Mouse (Mus musculus) forebrain, embryonic 11.5 days (tissue): ENCODE data around the gene Smpdl3b. TPM values are rescaled to one million over a fixed set of nuclear protein-coding genes. Genes with fewer than 3 reads are reported as not detected.
"Not testable (repeated sequence)": the region's sequence is repeated elsewhere in the genome, so short reads cannot be mapped to it uniquely, and the experiment has no call there.

ENCODE experiments used
- ATAC-seq: fragments of 200-750 bp; cut with Nextera tagmentation; replicated peaks from 2 replicates; pipeline ENCODE4 v1.8.0; 2017; ENCODE audit warnings: moderate TSS enrichment; ENCODE audit not compliant: low FRiP score
- DNase-seq: peaks from one replicate; pipeline ENCODE4 v3.0.0-alpha.2; 2017; ENCODE audit warnings: low spot score
- H3K27ac ChIP-seq: fragments of 300-500 bp; sonication (generic); 2 replicates; pipeline ENCODE4 v1.5.1; 2014; ENCODE audit warnings: low read depth, low read length
- H3K27me3 ChIP-seq: fragments of 300-500 bp; sonication (generic); 2 replicates; pipeline ENCODE4 v1.6.1; 2014; ENCODE audit warnings: mild to moderate bottlenecking, low read length, mixed read lengths; ENCODE audit not compliant: control insufficient read depth, insufficient read depth
- H3K36me3 ChIP-seq: fragments of 300-500 bp; sonication (generic); 2 replicates; pipeline ENCODE4 v1.6.1; 2014; ENCODE audit warnings: mild to moderate bottlenecking, low read length, moderate library complexity, mixed read lengths; ENCODE audit not compliant: control insufficient read depth, insufficient read depth
- H3K4me1 ChIP-seq: fragments of 300-500 bp; sonication (generic); replicated peaks from 2 replicates; pipeline ENCODE4 v1.6.1; 2014; ENCODE audit warnings: low read length, mixed read lengths; ENCODE audit not compliant: control insufficient read depth, insufficient read depth
- H3K4me2 ChIP-seq: fragments of 300-500 bp; sonication (generic); 2 replicates; pipeline ENCODE4 v1.6.1; 2014; ENCODE audit warnings: low read depth, mild to moderate bottlenecking, low read length, moderate library complexity, mixed read lengths; ENCODE audit not compliant: severe bottlenecking
- H3K4me3 ChIP-seq: fragments of 300-500 bp; sonication (generic); 2 replicates; pipeline ENCODE4 v1.5.1; 2014; ENCODE audit warnings: low read depth, low read length
- H3K9ac ChIP-seq: fragments of 300-500 bp; sonication (generic); 2 replicates; pipeline ENCODE4 v1.6.1; 2014; ENCODE audit warnings: low read length
- H3K9me3 ChIP-seq: fragments of 300-500 bp; sonication (generic); 2 replicates; pipeline ENCODE4 v1.6.1; 2016; ENCODE audit warnings: low read length, mixed read lengths; ENCODE audit not compliant: control insufficient read depth
- WGBS: fragments of 180-500 bp; shearing (Covaris S2); extraction: QIAGEN DNeasy Blood & Tissue Kit; methylation state at CpG from one replicate; pipeline ENCODE4 v1.1.7; 2014; 5-methylcytosine and 5-hydroxymethylcytosine counted together
- polyA plus RNA-seq: library from polyadenylated mRNA; unstranded; fragments of >200 nt; fragmentation: Nextera tagmentation; extraction: Ambion mirVana; gene quantifications from 2 replicates; pipeline ENCODE4 v1.2.1, GENCODE M21; 2014

Gene Smpdl3b
- polyA plus RNA-seq, 1 experiment from 2014 or later, result 4.6 TPM

GRCm38 (mm10) chr4:132748778-132749177 is 8.3 kb downstream of the Smpdl3b start:
- no peaks in the 10 kb centered on the region for H3K4me1 ChIP-seq
- no peak overlapping the region for H3K9ac ChIP-seq
- no peak overlapping the region for H3K4me2 ChIP-seq
- WGBS, result 93% methylated on average over 4 of the region's 4 CpGs
- ATAC-seq (no peak), DNase-seq (no peak)
- H3K27me3 ChIP-seq, result no peaks in the 10 kb centered on the region
- no peak overlapping the region for H3K4me3 ChIP-seq
- no peak overlapping the region for H3K27ac ChIP-seq
- H3K9me3 ChIP-seq, result no peaks in the 10 kb centered on the region
- no peaks in the 10 kb centered on the region for H3K36me3 ChIP-seq

GRCm38 (mm10) chr4:132747664-132748259 is 9.3 kb downstream of the Smpdl3b start:
- H3K4me1 ChIP-seq, result no peaks in the 10 kb centered on the region
- no peaks in the 10 kb centered on the region for H3K36me3 ChIP-seq
- H3K4me3 ChIP-seq, result no peak overlapping the region
- H3K9me3 ChIP-seq, result no peaks in the 10 kb centered on the region
- ATAC-seq (no peak), DNase-seq (no peak)
- H3K9ac ChIP-seq, result no peak overlapping the region
- H3K27me3 ChIP-seq, result no peaks in the 10 kb centered on the region
- H3K4me2 ChIP-seq, result no peak overlapping the region
- no peak overlapping the region for H3K27ac ChIP-seq
- WGBS, result 78% methylated on average over 9 of the region's 9 CpGs

- Histone ChIP-seq H3K4me1 (no peaks in the 10 kb centered on the region), H3K9me3 (no peaks in the 10 kb centered on the region), H3K4me3 (no peak overlapping the region), H3K27ac (no peak overlapping the region), H3K9ac (no peak overlapping the region), H3K27me3 (no peaks in the 10 kb centered on the region), H3K36me3 (no peaks in the 10 kb centered on the region), H3K4me2 (no peak overlapping the region)
- ATAC-seq, result no peak
- no peak for DNase-seq
- 83% methylated on average over 9 of the region's 9 CpGs for WGBS
Measured at GRCm38 (mm10) chr4:132746911-132747517, 10.0 kb downstream of the Smpdl3b start.

GRCm38 (mm10) chr4:132743992-132744911 is 12.8 kb downstream of the Smpdl3b start:
- Histone ChIP-seq H3K36me3 (no peaks in the 10 kb centered on the region), H3K4me3 (no peak overlapping the region), H3K4me1 (no peaks in the 10 kb centered on the region), H3K27me3 (no peaks in the 10 kb centered on the region), H3K27ac (no peak overlapping the region), H3K9ac (no peak overlapping the region), H3K4me2 (no peak overlapping the region), H3K9me3 (no peaks in the 10 kb centered on the region)
- DNase-seq, result no peak
- no peak for ATAC-seq
- 89% methylated on average over 11 of the region's 11 CpGs for WGBS

- Histone ChIP-seq H3K27me3 (no peaks in the 10 kb centered on the region), H3K27ac (no peak overlapping the region), H3K4me3 (no peak overlapping the region), H3K9me3 (no peaks in the 10 kb centered on the region), H3K36me3 (no peaks in the 10 kb centered on the region), H3K9ac (no peak overlapping the region), H3K4me1 (no peaks in the 10 kb centered on the region), H3K4me2 (no peak overlapping the region)
- no peak for ATAC-seq
- 93% methylated on average over 7 of the region's 7 CpGs for WGBS
- DNase-seq, result no peak
Measured at GRCm38 (mm10) chr4:132741491-132741890, 15.6 kb downstream of the Smpdl3b start.

GRCm38 (mm10) chr4:132737154-132737553 is 19.9 kb downstream of the Smpdl3b start:
- not testable (repeated sequence) for H3K4me3 ChIP-seq, H3K4me2 ChIP-seq, H3K9me3 ChIP-seq, H3K4me1 ChIP-seq, H3K27ac ChIP-seq, DNase-seq, H3K36me3 ChIP-seq, H3K27me3 ChIP-seq, ATAC-seq, H3K9ac ChIP-seq
- 92% methylated on average over 9 of the region's 9 CpGs for WGBS

- Histone ChIP-seq H3K4me2 (no peak overlapping the region), H3K27ac (no peak overlapping the region), H3K9me3 (no peaks in the 10 kb centered on the region), H3K4me3 (no peak overlapping the region), H3K4me1 (no peaks in the 10 kb centered on the region), H3K36me3 (no peaks in the 10 kb centered on the region), H3K9ac (no peak overlapping the region), H3K27me3 (no peaks in the 10 kb centered on the region)
- no peak for ATAC-seq
- no peak for DNase-seq
- WGBS, result 86% methylated on average over 3 of the region's 3 CpGs
Measured at GRCm38 (mm10) chr4:132735894-132736293, 21.2 kb downstream of the Smpdl3b start.

- H3K4me3 ChIP-seq, result no peak overlapping the region
- H3K27me3 ChIP-seq, result no peaks in the 10 kb centered on the region
- no peaks in the 10 kb centered on the region for H3K36me3 ChIP-seq
- no peak overlapping the region for H3K9ac ChIP-seq
- H3K4me2 ChIP-seq, result no peak overlapping the region
- no peak for DNase-seq
- no peak overlapping the region for H3K27ac ChIP-seq
- no peaks in the 10 kb centered on the region for H3K4me1 ChIP-seq
- no peaks in the 10 kb centered on the region for H3K9me3 ChIP-seq
- 91% methylated on average over 2 of the region's 2 CpGs for WGBS
- no peak for ATAC-seq
Measured at GRCm38 (mm10) chr4:132735389-132735788, 21.7 kb downstream of the Smpdl3b start.
